Mouse (Mus musculus): ENCODE data around the gene Parp2. TPM values are rescaled to one million over a fixed set of nuclear protein-coding genes. Genes with fewer than 3 reads are reported as not detected.

Gene Parp2
- polyA plus RNA-seq, 1 experiment from 2014 or later: 41.5 TPM

Other genes with a start within 250 kb of the Parp2 start
- not detected in 2 replicates for gene Olfr744, start 193.0 kb upstream of the Parp2 start, polyA plus RNA-seq (2015; fragmentation: Nextera tagmentation; extraction: Ambion mirVana)
- not detected in 2 replicates for gene Olfr745, start 168.5 kb upstream of the Parp2 start, polyA plus RNA-seq (2015; fragmentation: Nextera tagmentation; extraction: Ambion mirVana)
- not detected in 2 replicates for gene Olfr746, start 160.8 kb upstream of the Parp2 start, polyA plus RNA-seq (2015; fragmentation: Nextera tagmentation; extraction: Ambion mirVana)
- not detected in 2 replicates for gene Olfr747, start 114.6 kb upstream of the Parp2 start, polyA plus RNA-seq (2015; fragmentation: Nextera tagmentation; extraction: Ambion mirVana)
- gene Olfr748, start 100.5 kb upstream of the Parp2 start, polyA plus RNA-seq (2015; fragmentation: Nextera tagmentation; extraction: Ambion mirVana): not detected in 2 replicates
- not detected in 2 replicates for gene Olfr749, start 62.7 kb upstream of the Parp2 start, polyA plus RNA-seq (2015; fragmentation: Nextera tagmentation; extraction: Ambion mirVana)
- 132 and 133 TPM in 2 replicates for gene Ttc5, start 22.3 kb upstream of the Parp2 start, polyA plus RNA-seq (2015; fragmentation: Nextera tagmentation; extraction: Ambion mirVana)
- gene Ccnb1ip1, start 109 bp upstream of the Parp2 start, polyA plus RNA-seq (2015; fragmentation: Nextera tagmentation; extraction: Ambion mirVana): not detected in 2 replicates
- 1.6 and 2.9 TPM in 2 replicates for gene Tep1, start 62.7 kb downstream of the Parp2 start, polyA plus RNA-seq (2015; fragmentation: Nextera tagmentation; extraction: Ambion mirVana)
- gene Klhl33, start 89.7 kb downstream of the Parp2 start, polyA plus RNA-seq (2015; fragmentation: Nextera tagmentation; extraction: Ambion mirVana): 2.4 and 2.8 TPM in 2 replicates
- gene Osgep, start 117.1 kb downstream of the Parp2 start, polyA plus RNA-seq (2015; fragmentation: Nextera tagmentation; extraction: Ambion mirVana): 113 and 117 TPM in 2 replicates
- 173 and 193 TPM in 2 replicates for gene Apex1, start 117.1 kb downstream of the Parp2 start, polyA plus RNA-seq (2015; fragmentation: Nextera tagmentation; extraction: Ambion mirVana)
- 95.0 and 99.5 TPM in 2 replicates for gene Pip4p1, start 123.0 kb downstream of the Parp2 start, polyA plus RNA-seq (2015; fragmentation: Nextera tagmentation; extraction: Ambion mirVana)
- 20.8 and 22.8 TPM in 2 replicates for gene Pnp, start 123.2 kb downstream of the Parp2 start, polyA plus RNA-seq (2015; fragmentation: Nextera tagmentation; extraction: Ambion mirVana)
- gene Gm49342, start 136.7 kb downstream of the Parp2 start, polyA plus RNA-seq (2015; fragmentation: Nextera tagmentation; extraction: Ambion mirVana): not detected in 2 replicates
- gene Pnp2, start 148.2 kb downstream of the Parp2 start, polyA plus RNA-seq (2015; fragmentation: Nextera tagmentation; extraction: Ambion mirVana): 1.1 and 1.3 TPM in 2 replicates
- gene Rnase10, start 199.9 kb downstream of the Parp2 start, polyA plus RNA-seq (2015; fragmentation: Nextera tagmentation; extraction: Ambion mirVana): not detected in 2 replicates
- not detected in 2 replicates for gene Rnase9, start 234.0 kb downstream of the Parp2 start, polyA plus RNA-seq (2015; fragmentation: Nextera tagmentation; extraction: Ambion mirVana)
- not detected in 2 replicates for gene Rnase11, start 242.3 kb downstream of the Parp2 start, polyA plus RNA-seq (2015; fragmentation: Nextera tagmentation; extraction: Ambion mirVana)
- gene Rnase12, start 249.8 kb downstream of the Parp2 start, polyA plus RNA-seq (2015; fragmentation: Nextera tagmentation; extraction: Ambion mirVana): not detected in 2 replicates